Mouse (Mus musculus) CH12F3 (cell line): ENCODE measurements around the gene Itprid1.

Source experiments
- in situ Hi-C: fragments of 300-500 bp; cut with MboI; formaldehyde crosslinking; loops from 2 replicates; pipeline ENCODE4 v1.14.3; 2020; ENCODE audit warnings: low sequenced_read_pairs

The Itprid1 gene

DNA sequence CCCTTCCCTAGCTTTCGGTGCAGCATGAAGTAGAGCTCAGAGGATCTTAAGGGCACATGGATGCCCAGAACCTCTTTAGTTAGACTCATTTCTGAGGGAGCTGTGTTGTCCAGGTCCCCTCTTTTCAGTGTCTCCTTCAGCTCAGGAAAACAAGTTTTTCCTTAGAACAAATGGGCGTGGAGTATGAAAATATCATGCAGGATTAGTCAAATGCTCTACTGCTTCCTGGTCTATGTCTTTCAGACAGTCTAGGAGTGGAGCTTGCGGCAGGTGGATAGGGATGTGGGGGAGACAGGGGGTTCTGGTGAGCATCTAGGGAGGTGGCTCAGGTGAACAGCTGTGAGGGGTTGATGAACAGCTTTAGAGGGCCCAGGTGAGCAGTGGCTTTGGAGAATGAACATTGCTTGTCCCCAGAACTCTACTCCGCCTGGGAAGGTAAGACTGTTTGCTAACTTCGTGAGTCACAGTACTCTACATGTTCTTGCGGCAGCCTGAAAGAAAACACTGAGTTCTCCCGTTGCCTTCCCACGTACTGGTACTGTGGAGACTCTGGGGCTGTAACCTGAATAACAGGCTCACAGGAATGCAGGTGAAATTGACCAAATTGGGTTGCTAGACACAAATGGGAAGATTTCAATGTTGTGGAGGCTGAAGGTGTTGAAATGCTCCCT, at the start of gene Itprid1:
TSS of gene Itprid1 (plus strand) at position 246 of the 671 bp plus-strand sequence.
- in situ Hi-C loops: no loop called here

DNA sequence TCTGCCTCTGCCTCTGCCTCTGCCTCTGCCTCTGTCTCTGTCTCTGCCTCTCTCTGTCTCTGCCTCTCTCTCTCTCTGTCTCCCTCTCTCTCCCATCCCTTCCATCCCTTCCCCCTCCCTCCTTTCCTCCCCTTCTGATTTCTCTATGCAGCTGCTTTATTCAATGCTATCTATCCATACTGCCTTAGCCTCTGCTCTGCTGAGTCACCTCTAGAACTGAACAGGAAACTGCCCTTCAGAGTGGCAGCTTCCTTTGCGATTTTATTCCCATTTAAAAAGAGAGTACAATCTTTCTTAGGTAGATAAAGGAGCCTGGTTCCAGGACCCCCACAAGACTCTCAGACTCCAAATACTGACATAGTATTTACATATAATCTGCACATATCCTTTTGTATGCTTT, 47.1 kb upstream of the Itprid1 start:
- in situ Hi-C loops: no loop called here

DNA sequence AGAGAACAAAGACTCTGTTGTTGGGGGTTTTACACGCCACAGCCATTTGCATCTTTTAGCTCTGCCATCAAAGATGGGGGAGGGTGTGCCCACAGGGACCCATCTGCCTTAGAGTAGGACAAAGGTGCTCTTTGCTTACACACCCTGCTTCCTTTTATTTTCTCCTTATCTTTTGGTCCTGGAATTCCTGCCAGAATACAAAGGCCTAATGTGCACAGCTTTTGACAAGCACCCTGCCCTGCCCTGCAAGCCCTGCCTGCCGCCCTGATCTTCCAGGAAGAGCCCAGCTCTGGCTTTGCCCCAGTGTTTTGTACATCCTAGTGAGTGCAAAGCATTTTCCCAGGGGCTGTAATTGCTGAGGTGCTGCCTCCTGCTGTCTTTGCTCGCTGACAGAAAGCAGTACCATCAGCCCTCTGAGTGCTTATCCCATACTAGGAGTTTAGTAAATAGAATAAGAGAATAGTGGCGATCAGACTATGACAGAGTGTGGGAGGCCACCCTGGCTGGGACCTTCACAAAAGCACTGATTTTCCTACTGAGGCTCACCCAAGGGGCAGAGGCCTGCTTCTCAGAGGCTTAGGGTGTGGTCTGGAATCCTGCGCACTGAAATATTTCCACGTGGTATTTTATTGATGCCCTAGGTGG, 44.7 kb upstream of the Itprid1 start:
- in situ Hi-C loops: no loop called here

DNA sequence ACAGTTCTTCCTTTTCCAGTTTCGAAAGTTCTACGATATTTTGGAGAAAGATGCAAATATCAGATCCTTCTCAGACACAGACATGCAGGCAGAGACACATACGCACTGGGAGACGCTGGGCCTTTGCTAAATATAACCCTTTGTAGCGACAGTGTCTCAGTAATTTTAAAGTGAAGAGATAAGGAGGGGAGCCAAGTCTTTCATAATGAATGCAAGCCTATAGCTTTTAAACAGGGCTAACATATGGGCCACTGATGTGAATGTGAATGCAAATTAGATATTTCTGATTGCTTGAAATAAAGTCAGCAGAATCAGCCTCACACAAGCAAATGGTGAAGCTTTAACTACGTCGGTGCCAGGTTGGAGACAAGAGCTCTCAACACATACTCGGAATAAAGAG, 44.2 kb upstream of the Itprid1 start:
- in situ Hi-C loops: no loop called here

DNA sequence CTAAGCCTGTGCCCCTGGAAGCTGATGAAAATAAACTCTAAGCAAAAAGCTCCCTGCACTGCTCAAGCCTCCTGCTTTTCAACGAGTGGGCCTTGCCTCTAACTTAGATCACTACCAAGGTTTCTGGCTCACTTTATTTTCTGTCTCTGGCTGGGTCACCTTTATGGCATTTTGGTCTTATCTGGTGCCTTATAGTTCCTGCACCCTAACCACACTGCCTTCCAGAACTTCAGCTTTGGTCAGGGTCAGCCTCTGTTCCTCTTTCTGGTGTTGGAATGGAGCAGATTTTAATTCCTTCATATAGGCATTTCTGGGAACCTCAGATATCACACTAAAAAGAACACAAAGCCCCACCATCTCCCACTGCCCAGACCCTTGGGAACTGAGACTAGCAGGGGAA, 34.0 kb upstream of the Itprid1 start:
- in situ Hi-C loops: no loop called here

DNA sequence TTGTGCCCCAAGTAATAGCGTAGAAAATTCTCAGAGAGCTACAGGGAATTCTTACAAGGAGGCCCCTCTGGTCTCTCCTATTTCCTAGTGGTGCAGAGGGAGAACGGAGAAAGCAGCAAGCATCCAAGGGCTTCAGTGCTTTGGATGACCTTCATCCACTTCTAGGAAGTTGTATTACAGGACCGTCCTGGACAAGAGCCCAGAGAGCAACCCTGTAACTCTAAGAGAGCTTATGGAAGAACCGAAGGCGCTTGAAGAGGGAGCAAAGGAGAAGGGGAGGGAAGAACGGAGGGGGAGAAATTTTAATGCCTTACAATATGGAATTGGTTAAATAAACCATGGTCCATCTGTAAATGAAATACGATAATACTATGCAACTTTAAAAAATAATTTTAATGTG, 33.3 kb upstream of the Itprid1 start:
- in situ Hi-C loops: no loop called here

DNA sequence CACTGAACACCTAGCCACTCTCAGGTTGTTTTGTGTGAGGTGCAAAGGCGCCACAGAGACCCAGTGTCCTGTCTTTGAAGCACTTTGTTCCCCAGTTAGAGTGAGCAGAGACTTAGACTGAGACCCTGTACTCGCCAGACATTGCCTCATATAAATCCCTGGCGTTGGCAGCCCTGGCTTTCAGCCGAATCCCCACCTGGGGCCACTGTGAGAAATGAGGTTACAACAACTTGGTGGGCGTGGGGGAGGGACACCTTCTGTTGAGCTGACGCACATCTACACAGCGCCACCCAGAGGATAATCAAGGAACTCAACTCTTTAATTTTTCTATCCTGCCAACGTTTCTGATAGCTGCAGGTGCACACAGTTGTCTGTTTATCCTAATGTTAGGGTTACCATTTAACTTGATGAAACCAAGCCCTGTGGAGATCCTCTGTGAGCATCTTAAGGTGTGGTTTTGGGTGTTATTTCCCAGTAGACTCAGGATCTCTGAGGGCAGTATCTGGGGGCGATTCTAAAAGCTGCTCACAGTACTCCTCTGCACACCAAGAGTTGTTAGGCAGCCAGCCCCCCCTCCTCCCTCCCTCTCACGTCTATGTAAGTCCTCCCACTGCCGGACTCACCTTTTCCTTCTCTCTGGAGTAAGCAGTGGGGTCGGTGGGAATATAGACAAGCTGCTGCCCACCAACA, 32.6 kb upstream of the Itprid1 start:
- in situ Hi-C loops: no loop called here

DNA sequence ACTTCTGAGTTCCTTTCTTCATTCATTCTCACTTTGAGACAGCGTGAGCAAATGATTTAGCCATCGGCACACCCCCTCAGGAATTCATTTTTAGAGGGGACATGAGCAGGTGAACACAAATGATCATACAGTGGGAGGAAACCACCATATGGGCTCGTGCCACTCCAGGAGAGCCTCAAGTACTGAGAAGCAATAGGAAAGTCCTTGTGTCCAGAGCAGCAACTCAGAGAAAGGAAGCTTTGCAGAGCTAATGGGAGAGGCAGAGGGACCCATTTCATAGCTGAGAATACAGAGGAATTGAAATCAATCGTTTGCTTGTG, 32.1 kb upstream of the Itprid1 start:
- in situ Hi-C loops: no loop called here

DNA sequence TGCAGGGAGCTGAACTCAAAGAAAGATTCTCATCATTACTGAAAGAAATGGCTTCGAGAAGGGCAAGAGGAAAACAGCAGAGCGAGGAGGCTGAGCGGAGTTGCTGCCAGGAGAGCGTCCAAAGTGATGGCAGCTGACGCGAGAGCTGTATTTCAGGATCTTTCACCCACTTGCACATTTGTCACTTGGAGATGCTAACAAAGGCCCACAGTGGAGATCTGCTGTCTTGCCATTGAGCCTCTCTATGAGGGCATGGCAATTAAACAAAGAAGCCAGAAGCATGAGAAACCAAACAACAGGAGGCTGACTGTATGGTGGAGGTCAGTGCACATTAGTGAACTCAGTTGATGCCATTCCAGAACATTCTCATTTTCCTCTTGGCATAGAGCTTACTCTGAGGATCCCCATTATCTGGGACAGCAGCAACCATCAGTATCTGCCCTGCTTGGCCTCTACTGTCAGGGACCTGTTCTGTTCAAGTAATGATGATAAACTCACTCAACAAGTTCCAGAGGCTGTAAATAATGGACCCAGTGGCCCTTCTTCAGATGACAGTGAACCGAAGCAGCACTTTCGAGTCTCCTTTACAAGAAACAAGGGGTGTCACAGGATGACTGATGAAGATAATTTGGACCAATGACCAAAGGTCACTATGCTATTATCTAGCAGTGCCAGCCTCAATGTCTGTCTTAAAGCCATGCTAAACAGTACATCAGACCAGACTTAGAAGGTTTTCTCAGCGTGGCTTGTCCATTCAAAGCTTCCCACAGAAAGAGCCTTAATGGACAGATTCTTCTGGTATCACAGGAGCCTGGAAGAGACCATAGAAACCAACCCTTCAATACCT, 31.2 kb upstream of the Itprid1 start:
- in situ Hi-C loops: no loop called here

DNA sequence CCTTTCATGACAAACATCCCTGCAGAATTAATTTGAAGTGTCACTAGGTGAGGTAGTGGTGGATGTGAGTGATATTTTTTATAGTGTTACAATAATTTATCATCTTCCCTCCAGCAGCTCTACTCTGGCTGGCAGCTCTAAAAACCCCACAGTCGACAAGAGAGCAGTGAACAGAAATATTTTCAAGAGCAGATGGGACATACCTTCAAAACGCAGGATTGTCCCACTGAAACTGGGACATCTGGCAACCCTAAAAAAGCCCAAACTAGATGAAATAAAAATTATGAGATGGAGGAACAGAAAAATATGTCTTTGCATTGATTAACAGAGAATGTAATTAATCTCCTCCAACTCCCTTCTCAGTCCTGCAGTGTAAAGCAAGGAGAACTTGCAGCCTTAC, 30.2 kb upstream of the Itprid1 start:
- in situ Hi-C loops: no loop called here

DNA sequence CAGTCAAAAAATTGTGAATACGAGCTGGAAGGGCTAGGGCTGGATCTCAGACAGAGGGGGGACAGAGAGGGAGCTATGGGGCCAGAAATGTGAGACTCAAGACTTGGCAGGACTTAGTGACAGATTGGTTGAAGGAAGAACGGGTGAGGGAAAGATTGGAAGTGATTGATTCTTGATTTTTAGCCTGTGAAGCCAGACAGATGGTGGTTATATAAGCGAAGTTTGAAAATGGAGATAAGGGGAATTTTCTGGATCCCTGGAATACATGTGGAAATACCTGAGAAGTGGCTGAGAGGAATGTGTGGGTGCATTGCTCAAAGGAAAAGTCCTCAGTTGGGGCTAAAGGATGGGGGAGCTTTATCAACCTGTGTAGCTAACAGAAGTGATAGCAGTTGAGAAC, 28.0 kb upstream of the Itprid1 start:
- in situ Hi-C loops: no loop called here

DNA sequence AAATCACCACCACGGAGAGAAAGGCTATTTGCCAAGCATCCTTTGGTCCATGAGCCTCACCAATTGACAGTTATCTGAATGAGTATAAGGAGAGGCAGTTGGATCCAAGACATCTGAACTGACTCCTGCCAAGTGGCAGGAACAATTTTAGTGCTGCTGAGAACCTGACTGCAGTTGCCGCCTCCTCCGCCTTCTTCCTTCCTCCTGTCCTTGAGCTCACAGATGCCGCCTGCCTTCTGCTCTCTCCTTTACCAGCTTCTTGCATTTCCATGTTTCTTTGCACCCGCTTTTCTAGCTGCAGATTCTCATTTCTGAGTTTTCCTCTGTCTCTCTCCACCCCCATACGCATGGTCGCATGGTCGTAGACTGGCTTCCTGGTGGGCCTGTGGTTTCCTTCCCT, 25.5 kb upstream of the Itprid1 start:
- in situ Hi-C loops: no loop called here

DNA sequence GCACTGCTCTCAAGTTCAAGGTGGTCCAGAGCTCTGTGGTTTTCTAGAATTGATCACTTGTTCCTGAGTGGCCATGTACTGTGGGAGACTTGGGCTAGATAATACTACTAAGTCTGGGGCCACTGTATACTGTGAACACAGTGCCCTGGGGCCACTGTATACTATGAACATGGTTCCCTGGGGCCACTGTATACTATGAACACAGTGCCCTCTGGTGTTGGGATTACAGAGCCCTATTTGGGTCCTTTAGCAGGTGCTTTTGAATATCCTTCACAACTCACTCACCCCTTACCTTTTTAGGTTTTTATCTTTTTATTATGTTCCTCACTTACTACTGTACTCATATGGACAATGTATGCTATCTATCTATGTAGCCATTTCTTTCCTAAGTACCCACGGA, 24.3 kb upstream of the Itprid1 start:
- in situ Hi-C loops: no loop called here

DNA sequence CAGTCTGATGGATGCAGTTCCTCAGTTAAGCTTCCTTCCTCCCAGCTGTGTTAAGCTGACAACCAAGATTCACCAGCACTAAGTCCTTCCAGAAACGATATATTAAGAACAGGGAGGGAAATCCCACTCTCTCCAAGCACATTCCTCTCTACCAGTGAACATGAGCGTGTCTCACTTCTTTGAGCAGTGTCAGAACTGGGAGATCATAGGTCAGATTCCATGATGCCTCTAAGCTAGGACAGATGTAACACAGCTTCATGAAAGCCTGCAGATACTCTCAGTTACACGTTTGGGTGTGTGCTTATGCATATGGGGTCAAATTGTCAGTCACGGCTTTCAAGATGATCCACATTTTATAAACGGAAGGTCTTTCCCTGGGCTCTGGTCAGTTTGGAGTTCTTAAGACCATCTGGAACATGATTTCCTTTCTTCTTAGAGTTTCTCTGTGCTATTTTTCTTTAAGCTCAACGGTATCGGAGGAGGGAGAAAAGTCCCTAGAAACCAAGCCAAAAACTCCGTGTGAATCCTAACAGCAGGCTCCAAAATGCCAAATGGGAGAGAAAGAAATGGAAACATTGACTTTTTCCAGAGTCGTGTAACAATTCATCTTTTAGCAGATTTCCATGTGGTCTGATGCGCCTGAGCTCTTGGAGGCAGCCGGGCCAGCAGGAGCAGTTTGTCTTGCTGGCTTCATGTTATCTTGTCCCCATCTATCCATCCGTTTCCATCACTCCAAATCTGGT, 22.3 kb upstream of the Itprid1 start:
- in situ Hi-C loops: no loop called here

DNA sequence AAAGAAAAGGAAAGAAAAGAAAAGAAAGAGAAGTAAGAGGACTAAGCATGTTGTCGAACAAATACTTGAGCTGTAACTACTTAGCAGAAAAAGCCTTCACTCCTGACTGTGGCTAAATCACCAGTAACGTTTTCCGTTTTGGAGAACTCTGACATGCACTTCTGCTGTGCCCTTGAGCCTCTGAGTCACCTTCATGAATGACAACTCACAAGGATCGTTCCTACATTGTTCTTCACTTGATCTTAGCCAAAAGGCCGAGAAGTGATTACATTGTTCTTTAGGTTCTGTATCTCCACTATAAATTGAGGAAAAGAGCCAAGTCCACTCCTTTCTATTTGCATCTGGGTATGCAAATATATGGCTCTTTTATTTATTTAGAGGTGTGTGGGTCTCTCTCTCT, 19.8 kb upstream of the Itprid1 start:
- in situ Hi-C loops: no loop called here

DNA sequence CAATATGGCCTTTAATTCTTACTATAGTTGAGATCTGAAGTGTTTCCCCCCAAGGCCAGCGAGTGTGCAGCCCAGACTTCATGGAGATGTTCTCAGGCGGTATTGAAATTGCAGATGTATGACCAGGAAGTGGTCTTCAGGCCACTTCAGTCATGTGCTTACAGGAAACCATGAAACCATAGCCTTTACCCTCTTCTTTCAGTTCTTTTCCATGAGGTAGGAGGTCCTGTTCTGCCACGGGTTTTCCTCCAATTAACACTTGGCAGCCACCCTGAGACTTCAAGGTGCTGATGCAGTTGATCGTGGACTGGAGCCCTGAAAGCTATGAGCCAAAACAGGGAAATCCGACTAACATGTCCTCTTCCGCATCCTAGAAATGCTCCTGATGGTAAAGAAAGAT, 7.0 kb upstream of the Itprid1 start:
- in situ Hi-C loops: no loop called here

DNA sequence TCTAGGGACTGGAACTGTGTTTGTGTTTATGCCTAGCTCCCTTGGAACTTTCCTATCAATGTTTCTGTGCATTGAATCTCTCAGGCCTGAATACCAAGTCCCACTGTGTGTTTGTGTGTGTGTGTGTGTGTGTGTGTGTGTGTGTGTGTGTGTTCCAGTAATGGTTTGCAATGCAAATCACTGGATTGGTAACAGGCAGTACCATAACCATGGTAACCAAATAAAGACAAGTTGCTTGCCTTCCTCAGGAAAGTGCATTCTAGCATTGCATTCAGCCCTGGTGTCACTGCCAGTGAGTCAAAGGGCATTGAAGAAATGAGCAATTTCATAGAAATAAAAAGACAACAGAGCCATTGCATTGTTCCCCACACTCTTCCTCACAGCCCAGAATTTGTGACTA, 15.9 kb downstream of the Itprid1 start:
- in situ Hi-C loops: no loop called here

DNA sequence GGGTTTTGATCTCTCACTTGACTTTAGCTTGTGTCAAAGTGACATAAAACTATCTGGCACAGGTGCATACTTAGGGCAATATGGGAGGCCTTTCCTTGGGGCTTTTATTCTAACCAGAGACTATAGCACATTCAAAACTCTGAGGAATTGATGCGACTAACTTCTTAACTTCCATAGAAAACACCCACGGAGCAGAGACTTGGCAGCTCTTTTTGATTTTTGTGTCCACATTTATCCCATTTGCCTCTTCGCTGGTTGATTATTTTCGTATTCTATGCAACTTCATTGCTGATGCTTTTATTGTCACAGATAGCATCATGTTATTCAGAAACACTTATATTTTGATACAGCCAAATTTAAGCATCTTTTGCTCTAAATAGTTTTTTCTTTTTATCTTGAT, 19.4 kb downstream of the Itprid1 start:
- in situ Hi-C loops: no loop called here

DNA sequence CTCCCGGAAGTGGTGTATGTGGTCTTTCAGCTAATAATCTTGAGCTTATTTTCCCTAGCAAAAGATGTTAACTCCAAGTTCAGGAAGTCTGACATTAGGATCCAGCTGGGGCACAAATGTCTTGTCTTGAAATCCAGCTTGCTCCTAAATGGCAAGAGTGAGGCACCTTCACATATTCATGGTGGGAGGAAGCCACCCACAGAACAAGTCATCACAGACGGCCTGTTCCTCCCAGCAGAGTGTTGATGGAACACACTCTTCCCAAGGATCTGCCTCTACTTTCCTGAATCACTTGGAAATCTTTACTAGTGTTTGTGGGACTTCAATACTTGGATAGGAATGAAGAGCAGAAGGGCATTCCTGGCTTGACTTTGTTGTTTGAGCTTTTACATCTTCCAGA, 28.5 kb downstream of the Itprid1 start:
- in situ Hi-C loops: no loop called here

DNA sequence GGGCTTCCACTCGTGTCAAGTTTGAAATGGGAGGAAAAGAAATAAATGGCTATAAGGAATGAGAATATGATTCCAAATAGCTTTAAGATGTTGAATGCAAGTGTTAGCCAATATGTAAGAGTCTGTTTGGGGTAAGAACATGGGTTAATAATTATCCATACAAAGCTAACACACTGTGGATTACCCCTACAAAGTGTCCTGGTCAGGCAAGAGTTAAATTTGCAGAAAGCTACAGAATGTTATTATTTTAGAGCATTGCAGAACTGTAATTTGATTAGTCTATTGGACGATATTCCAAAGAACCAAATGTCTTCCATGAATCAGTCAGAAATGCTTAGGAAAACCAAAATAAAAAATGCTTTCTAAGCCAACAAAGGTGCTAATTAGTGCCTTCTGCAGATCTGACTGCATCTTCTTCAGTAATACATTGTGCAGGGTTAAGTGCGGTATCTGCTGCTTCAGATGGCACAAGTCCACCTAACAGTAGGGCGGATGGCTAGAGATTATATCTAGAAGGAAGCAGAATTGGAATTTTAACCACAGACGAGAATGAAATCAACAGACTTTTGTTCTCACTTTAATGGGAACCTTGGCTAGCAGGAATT, 42.8 kb downstream of the Itprid1 start:
- in situ Hi-C loops: no loop called here

DNA sequence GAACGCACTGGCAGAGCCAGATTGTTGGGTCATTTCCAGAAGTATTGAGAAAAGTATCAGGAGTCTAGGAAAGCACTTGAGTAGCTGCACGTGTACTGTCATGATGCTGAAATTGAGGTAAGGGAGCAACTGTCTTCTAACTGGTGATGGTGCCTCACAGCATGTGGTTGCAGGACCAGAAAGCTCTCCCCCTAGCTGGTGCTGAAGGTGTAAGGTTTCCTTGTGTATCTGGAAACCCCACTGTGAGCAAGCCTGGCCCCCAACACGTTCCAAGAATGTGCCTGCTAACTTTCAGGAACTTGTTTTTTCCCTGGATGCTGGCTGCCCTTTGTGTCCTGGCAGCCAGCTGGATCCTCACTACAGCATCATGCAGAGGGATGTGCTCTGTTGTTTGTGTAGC, 44.2 kb downstream of the Itprid1 start:
- in situ Hi-C loops: no loop called here
